Mouse (Mus musculus) forebrain, postnatal 0 days (tissue): Measurements from ENCODE around the gene Psmb5. TPM values are rescaled to one million over a fixed set of nuclear protein-coding genes. Genes with fewer than 3 reads are reported as not detected.

Source experiments
- ATAC-seq: fragments of 200-750 bp; cut with Nextera tagmentation; 2 replicates; pipeline ENCODE4 v1.8.0; 2017; ENCODE audit warnings: mild to moderate bottlenecking, moderate library complexity
- DNase-seq: peaks from one replicate; pipeline ENCODE4 v3.0.0-alpha.2; 2015
- H3K27ac ChIP-seq: fragments of 300-500 bp; sonication (generic); 2 replicates; pipeline ENCODE4 v1.5.1; 2014; ENCODE audit warnings: low read depth, mild to moderate bottlenecking, antibody characterized with exemption, low read length, moderate library complexity, mixed read lengths
- H3K27me3 ChIP-seq: fragments of 300-500 bp; sonication (generic); 2 replicates; pipeline ENCODE4 v1.6.1; 2014; ENCODE audit warnings: mild to moderate bottlenecking, low read length, mixed read lengths; ENCODE audit not compliant: insufficient read depth
- H3K36me3 ChIP-seq: fragments of 300-500 bp; sonication (generic); 2 replicates; pipeline ENCODE4 v1.6.1; 2014; ENCODE audit warnings: mild to moderate bottlenecking, moderate library complexity; ENCODE audit not compliant: insufficient read depth
- H3K4me1 ChIP-seq: fragments of 300-500 bp; sonication (generic); 2 replicates; pipeline ENCODE4 v1.6.1; 2014; ENCODE audit warnings: antibody characterized with exemption; ENCODE audit not compliant: insufficient read depth
- H3K4me2 ChIP-seq: fragments of 300-500 bp; sonication (generic); 2 replicates; pipeline ENCODE4 v1.6.1; 2014; ENCODE audit warnings: low read depth, mild to moderate bottlenecking, moderate library complexity
- H3K4me3 ChIP-seq: fragments of 300-500 bp; sonication (generic); 2 replicates; pipeline ENCODE4 v1.5.1; 2014; ENCODE audit warnings: low read depth, low read length, mixed read lengths
- H3K9ac ChIP-seq: fragments of 300-500 bp; sonication (generic); 2 replicates; pipeline ENCODE4 v1.6.1; 2014; ENCODE audit warnings: mild to moderate bottlenecking
- H3K9me3 ChIP-seq: fragments of 300-500 bp; sonication (generic); 2 replicates; pipeline ENCODE4 v1.6.1; 2016; ENCODE audit warnings: low read length
- CTCF ChIP-seq: sonication (generic); IDR thresholded peaks from 2 replicates; pipeline ENCODE4 v1.5.1; 2016; ENCODE audit warnings: antibody characterized with exemption, control low read depth, low read depth
- WGBS: fragments of 180-500 bp; shearing (Covaris S2); extraction: QIAGEN DNeasy Blood & Tissue Kit; methylation state at CpG from one replicate; pipeline ENCODE4 v1.1.7; 2014; 5-methylcytosine and 5-hydroxymethylcytosine counted together
- polyA plus RNA-seq: library from polyadenylated mRNA; unstranded; fragments of >200 nt; fragmentation: Nextera tagmentation; extraction: Ambion mirVana; gene quantifications from 2 replicates; pipeline ENCODE4 v1.2.1, GENCODE M21; 2015
- total RNA-seq: library from RNA; depleted of rRNA; stranded (reverse); fragments of >200 nt; gene quantifications from 2 replicates; pipeline ENCODE4 v1.2.3, GENCODE M21; 2014

Gene Psmb5
- total and polyA plus RNA-seq, 2 experiments from 2014 or later, result 180 to 420 TPM

GRCm38 (mm10) chr14:54650621-54651454, 33.0 kb upstream of the Psmb5 start:
- Histone ChIP-seq H3K4me2 (no peak overlapping the region), H3K9me3 (no peaks in the 10 kb centered on the region), H3K4me1 (peaks cover 16% of the 10 kb centered on the region), H3K27me3 (no peaks in the 10 kb centered on the region), H3K4me3 (no peak overlapping the region), H3K36me3 (peaks cover 54% of the 10 kb centered on the region), H3K9ac (no peak overlapping the region), H3K27ac (no peak overlapping the region)
- peak; percentile 72 for ATAC-seq
- WGBS, result 60% methylated on average over 23 of the region's 23 CpGs
- TF ChIP-seq CTCF, result peak; percentile 96
- peak; percentile 95 for DNase-seq

GRCm38 (mm10) chr14:54647900-54648299, 30.1 kb upstream of the Psmb5 start:
- Histone ChIP-seq H3K4me3 (no peak overlapping the region), H3K4me2 (no peak overlapping the region), H3K27ac (no peak overlapping the region), H3K9me3 (no peaks in the 10 kb centered on the region), H3K36me3 (peaks cover 78% of the 10 kb centered on the region), H3K27me3 (no peaks in the 10 kb centered on the region), H3K9ac (no peak overlapping the region), H3K4me1 (peaks cover 14% of the 10 kb centered on the region)
- WGBS, result 70% methylated on average over 4 of the region's 4 CpGs
- DNase-seq (no peak), ATAC-seq (no peak)
- no peak for TF ChIP-seq CTCF

GRCm38 (mm10) chr14:54646898-54647636, 29.2 kb upstream of the Psmb5 start:
- H3K9me3 ChIP-seq, result no peaks in the 10 kb centered on the region
- H3K27ac ChIP-seq, result no peak overlapping the region
- no peak overlapping the region for H3K4me2 ChIP-seq
- DNase-seq, result peak; percentile 22
- TF ChIP-seq CTCF, result peak; percentile 59
- no peaks in the 10 kb centered on the region for H3K27me3 ChIP-seq
- no peak overlapping the region for H3K9ac ChIP-seq
- H3K36me3 ChIP-seq, result peaks cover 86% of the 10 kb centered on the region
- H3K4me3 ChIP-seq, result no peak overlapping the region
- no peak for ATAC-seq
- WGBS, result 91% methylated on average over 8 of the region's 8 CpGs
- peaks cover 7% of the 10 kb centered on the region for H3K4me1 ChIP-seq

GRCm38 (mm10) chr14:54646455-54646854, 28.6 kb upstream of the Psmb5 start:
- H3K27ac ChIP-seq, result no peak overlapping the region
- ATAC-seq, result no peak
- H3K4me1 ChIP-seq, result 0 out of 2 replicates have a peak, but pooled peaks cover 1% of the 10 kb centered on the region
- H3K9ac ChIP-seq, result no peak overlapping the region
- TF ChIP-seq CTCF, result no peak
- no peak for DNase-seq
- H3K36me3 ChIP-seq, result peaks cover 84% of the 10 kb centered on the region
- no peak overlapping the region for H3K4me2 ChIP-seq
- no peak overlapping the region for H3K4me3 ChIP-seq
- H3K27me3 ChIP-seq, result no peaks in the 10 kb centered on the region
- 94% methylated on average over 17 of the region's 17 CpGs for WGBS
- no peaks in the 10 kb centered on the region for H3K9me3 ChIP-seq

GRCm38 (mm10) chr14:54644294-54644693, 26.5 kb upstream of the Psmb5 start:
- WGBS, result 91% methylated on average over 9 of the region's 9 CpGs
- Histone ChIP-seq H3K4me1 (peaks cover 4% of the 10 kb centered on the region; the same call in 1 of the 2 replicates), H3K4me3 (no peak overlapping the region), H3K9ac (no peak overlapping the region), H3K9me3 (no peaks in the 10 kb centered on the region), H3K4me2 (no peak overlapping the region), H3K36me3 (peaks cover 68% of the 10 kb centered on the region), H3K27me3 (no peaks in the 10 kb centered on the region), H3K27ac (no peak overlapping the region)
- no peak for ATAC-seq
- TF ChIP-seq CTCF, result no peak
- no peak for DNase-seq

- Histone ChIP-seq H3K27ac (no peak overlapping the region), H3K9ac (no peak overlapping the region), H3K9me3 (no peaks in the 10 kb centered on the region), H3K36me3 (peaks cover 58% of the 10 kb centered on the region), H3K4me2 (no peak overlapping the region), H3K4me1 (peaks cover 4% of the 10 kb centered on the region; the same call in 1 of the 2 replicates), H3K4me3 (no peak overlapping the region), H3K27me3 (no peaks in the 10 kb centered on the region)
- TF ChIP-seq CTCF, result no peak
- WGBS, result 82% methylated on average over 2 of the region's 2 CpGs
- ATAC-seq (no peak), DNase-seq (peak; percentile 30)
Observed at GRCm38 (mm10) chr14:54643011-54643410, 25.2 kb upstream of the Psmb5 start.
